Mouse (Mus musculus) hindbrain, embryonic 11.5 days (tissue): Measurements from ENCODE around the gene Aldh3a2. TPM values are rescaled to one million over a fixed set of nuclear protein-coding genes. Genes with fewer than 3 reads are reported as not detected.

Experiments
- ATAC-seq: fragments of 200-750 bp; cut with Nextera tagmentation; 2 replicates; pipeline ENCODE4 v1.8.0; 2017; ENCODE audit warnings: mild to moderate bottlenecking, moderate TSS enrichment, moderate library complexity; ENCODE audit not compliant: low FRiP score
- DNase-seq: peaks from one replicate; pipeline ENCODE4 v3.0.0-alpha.2; 2015; ENCODE audit warnings: low spot score
- H3K27ac ChIP-seq: fragments of 300-500 bp; sonication (generic); 2 replicates; pipeline ENCODE4 v1.5.1; 2014; ENCODE audit warnings: mild to moderate bottlenecking, low read depth, low read length
- H3K27me3 ChIP-seq: fragments of 300-500 bp; sonication (generic); 2 replicates; pipeline ENCODE4 v1.6.1; 2014; ENCODE audit warnings: mild to moderate bottlenecking, low read length, moderate library complexity, mixed read lengths; ENCODE audit not compliant: control insufficient read depth, insufficient read depth
- H3K36me3 ChIP-seq: fragments of 300-500 bp; sonication (generic); 2 replicates; pipeline ENCODE4 v1.6.1; 2014; ENCODE audit warnings: mild to moderate bottlenecking, low read length, moderate library complexity, mixed read lengths; ENCODE audit not compliant: control insufficient read depth, insufficient read depth
- H3K4me1 ChIP-seq: fragments of 300-500 bp; sonication (generic); replicated peaks from 2 replicates; pipeline ENCODE4 v1.6.1; 2014; ENCODE audit warnings: low read length, mixed read lengths; ENCODE audit not compliant: control insufficient read depth, insufficient read depth
- H3K4me2 ChIP-seq: fragments of 300-500 bp; sonication (generic); replicated peaks from 2 replicates; pipeline ENCODE4 v1.6.1; 2014; ENCODE audit warnings: mild to moderate bottlenecking, low read depth, low read length
- H3K4me3 ChIP-seq: fragments of 300-500 bp; sonication (generic); 2 replicates; pipeline ENCODE4 v1.5.1; 2014; ENCODE audit warnings: low read depth, low read length
- H3K9ac ChIP-seq: fragments of 300-500 bp; sonication (generic); 2 replicates; pipeline ENCODE4 v1.6.1; 2014; ENCODE audit warnings: low read depth, low read length
- H3K9me3 ChIP-seq: fragments of 300-500 bp; sonication (generic); 2 replicates; pipeline ENCODE4 v1.6.1; 2016; ENCODE audit warnings: low read length; ENCODE audit not compliant: control insufficient read depth
- WGBS: fragments of 180-500 bp; shearing (Covaris S2); extraction: QIAGEN DNeasy Blood & Tissue Kit; methylation state at CpG from one replicate; pipeline ENCODE4 v1.1.7; 2014; 5-methylcytosine and 5-hydroxymethylcytosine counted together
- polyA plus RNA-seq: library from polyadenylated mRNA; unstranded; fragments of >200 nt; fragmentation: Nextera tagmentation; extraction: Ambion mirVana; gene quantifications from 2 replicates; pipeline ENCODE4 v1.2.1, GENCODE M21; 2014

The Aldh3a2 gene
- polyA plus RNA-seq, 1 experiment from 2014 or later, result 24.9 TPM

DNA sequence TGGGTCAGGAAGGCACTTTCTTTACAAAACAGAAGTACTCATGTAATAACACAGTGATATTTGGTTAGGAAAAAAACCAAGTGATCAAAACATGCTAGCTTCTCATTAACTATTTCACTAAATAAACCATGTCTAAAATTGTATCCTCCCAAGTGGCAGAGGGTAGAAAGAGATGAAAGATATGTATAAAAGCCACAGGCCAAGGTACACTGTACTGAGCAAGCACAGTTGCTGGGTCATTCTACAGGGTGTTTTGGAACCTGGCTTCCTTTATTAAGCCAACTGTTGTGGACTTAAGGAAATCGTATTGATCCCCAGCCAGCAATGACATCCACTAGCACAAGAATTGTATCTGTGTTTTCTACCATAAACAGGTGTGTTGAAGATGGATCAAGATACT is 3.4 kb downstream of the Aldh3a2 start:
- no peak overlapping the region for H3K4me2 ChIP-seq
- WGBS, result 88% methylated on average over 1 of the region's 1 CpGs
- ATAC-seq (no peak), DNase-seq (no peak)
- no peak overlapping the region for H3K27ac ChIP-seq
- no peaks in the 10 kb centered on the region for H3K27me3 ChIP-seq
- H3K9ac ChIP-seq, result no peak overlapping the region
- no peaks in the 10 kb centered on the region; the same call in 1 of the 2 replicates for H3K36me3 ChIP-seq
- H3K4me1 ChIP-seq, result no peaks in the 10 kb centered on the region
- H3K4me3 ChIP-seq, result no peak overlapping the region
- no peaks in the 10 kb centered on the region for H3K9me3 ChIP-seq

DNA sequence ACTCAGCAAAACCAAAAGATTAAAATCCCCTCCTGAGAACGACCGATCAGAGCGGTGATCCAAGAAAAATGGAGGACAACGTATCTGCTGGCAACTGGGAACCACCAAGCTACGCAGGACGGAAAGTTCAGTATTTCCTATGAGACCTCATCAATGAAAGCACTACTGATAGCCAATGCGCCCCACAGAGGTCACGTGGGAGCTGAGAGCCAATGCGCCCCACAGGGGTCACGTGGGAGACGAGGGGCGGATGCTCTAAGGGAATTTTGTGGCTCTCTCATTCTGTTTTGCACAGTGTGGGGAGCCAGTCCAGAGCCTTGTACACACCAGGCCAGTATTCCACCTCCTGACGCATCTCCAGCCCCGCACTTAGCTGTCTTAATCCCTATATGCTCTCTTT is 4.7 kb downstream of the Aldh3a2 start:
- H3K4me3 ChIP-seq, result no peak overlapping the region
- no peak for ATAC-seq
- no peak for DNase-seq
- H3K27ac ChIP-seq, result no peak overlapping the region
- H3K9me3 ChIP-seq, result no peaks in the 10 kb centered on the region
- no peaks in the 10 kb centered on the region for H3K4me1 ChIP-seq
- no peaks in the 10 kb centered on the region; the same call in 1 of the 2 replicates for H3K36me3 ChIP-seq
- H3K4me2 ChIP-seq, result no peak overlapping the region
- H3K9ac ChIP-seq, result no peak overlapping the region
- H3K27me3 ChIP-seq, result no peaks in the 10 kb centered on the region
- 95% methylated on average over 14 of the region's 14 CpGs for WGBS

DNA sequence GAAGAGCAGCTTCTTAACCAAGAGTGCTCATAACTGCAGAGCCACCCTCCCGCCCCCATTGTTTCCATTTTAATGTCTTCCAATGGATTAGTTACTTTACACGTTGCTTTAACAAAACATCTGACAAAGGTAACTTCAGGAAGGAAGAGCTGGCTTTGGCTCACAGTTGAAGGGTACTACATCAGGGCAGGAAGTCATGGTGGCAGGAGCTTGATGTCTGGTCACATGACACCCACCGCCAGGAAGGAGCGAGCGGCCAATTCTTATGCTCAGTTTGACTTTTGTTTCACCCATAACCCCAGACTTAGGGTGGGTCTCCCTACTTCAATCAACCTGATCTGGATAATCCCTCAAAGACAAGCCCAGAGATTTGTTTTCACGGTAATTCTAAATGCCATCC is 8.2 kb downstream of the Aldh3a2 start:
- H3K27me3 ChIP-seq, result no peaks in the 10 kb centered on the region
- WGBS, result 92% methylated on average over 6 of the region's 6 CpGs
- H3K9me3 ChIP-seq, result no peaks in the 10 kb centered on the region
- H3K4me1 ChIP-seq, result no peaks in the 10 kb centered on the region
- no peak overlapping the region for H3K4me2 ChIP-seq
- peaks cover 5% of the 10 kb centered on the region; the same call in 1 of the 2 replicates for H3K36me3 ChIP-seq
- ATAC-seq (no peak), DNase-seq (no peak)
- H3K9ac ChIP-seq, result no peak overlapping the region
- H3K4me3 ChIP-seq, result no peak overlapping the region
- H3K27ac ChIP-seq, result no peak overlapping the region

DNA sequence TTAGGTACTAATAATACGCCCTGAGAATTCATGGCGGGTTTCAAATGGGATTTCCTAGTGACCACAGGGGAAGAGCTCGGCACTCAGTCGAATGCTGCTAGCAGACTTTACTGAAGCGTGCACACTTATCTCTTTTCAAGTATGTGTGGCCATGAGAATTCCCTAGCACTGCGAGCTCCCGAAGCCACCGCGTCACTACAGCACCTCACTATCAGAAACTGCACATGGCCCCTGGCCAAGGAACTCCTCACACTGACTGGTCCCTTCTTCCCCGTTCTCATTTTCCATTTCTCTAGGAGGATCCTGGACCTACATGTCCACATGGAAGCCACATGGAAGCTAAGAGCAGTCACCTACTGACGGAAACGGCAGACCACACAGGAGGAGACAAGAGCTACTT is 14.5 kb downstream of the Aldh3a2 start:
- no peak overlapping the region for H3K4me3 ChIP-seq
- no peaks in the 10 kb centered on the region for H3K9me3 ChIP-seq
- no peaks in the 10 kb centered on the region for H3K4me1 ChIP-seq
- WGBS, result 96% methylated on average over 12 of the region's 12 CpGs
- DNase-seq (no peak), ATAC-seq (no peak)
- no peaks in the 10 kb centered on the region for H3K27me3 ChIP-seq
- no peak overlapping the region for H3K9ac ChIP-seq
- H3K36me3 ChIP-seq, result 0 out of 2 replicates have a peak, but pooled peaks cover 5% of the 10 kb centered on the region
- H3K4me2 ChIP-seq, result no peak overlapping the region
- H3K27ac ChIP-seq, result no peak overlapping the region

DNA sequence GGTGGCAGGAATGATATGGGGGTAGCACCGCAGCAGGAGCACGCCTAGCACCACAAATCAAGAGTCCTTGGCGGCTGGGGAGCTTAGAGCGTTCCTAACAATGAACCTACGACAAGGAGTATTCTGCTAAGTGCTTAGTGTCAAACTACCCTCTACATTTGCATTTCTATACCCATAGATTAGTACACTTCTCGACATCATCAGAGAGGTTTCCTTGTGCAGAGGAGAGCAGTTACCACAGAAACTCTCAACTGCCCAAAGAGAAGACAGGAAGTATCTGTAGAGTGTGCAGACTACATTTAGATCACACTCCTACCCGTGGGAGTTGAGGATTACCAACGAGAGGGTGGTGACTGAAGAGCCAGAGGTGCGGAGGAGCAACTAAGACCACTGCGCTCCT is 15.5 kb downstream of the Aldh3a2 start:
- ATAC-seq, result no peak
- no peak overlapping the region for H3K27ac ChIP-seq
- H3K4me3 ChIP-seq, result no peak overlapping the region
- H3K9ac ChIP-seq, result no peak overlapping the region
- H3K9me3 ChIP-seq, result no peaks in the 10 kb centered on the region
- H3K4me2 ChIP-seq, result no peak overlapping the region
- H3K4me1 ChIP-seq, result no peaks in the 10 kb centered on the region
- 0 out of 2 replicates have a peak, but pooled peaks cover 5% of the 10 kb centered on the region for H3K36me3 ChIP-seq
- H3K27me3 ChIP-seq, result no peaks in the 10 kb centered on the region
- 87% methylated on average over 10 of the region's 10 CpGs for WGBS
- no peak for DNase-seq

DNA sequence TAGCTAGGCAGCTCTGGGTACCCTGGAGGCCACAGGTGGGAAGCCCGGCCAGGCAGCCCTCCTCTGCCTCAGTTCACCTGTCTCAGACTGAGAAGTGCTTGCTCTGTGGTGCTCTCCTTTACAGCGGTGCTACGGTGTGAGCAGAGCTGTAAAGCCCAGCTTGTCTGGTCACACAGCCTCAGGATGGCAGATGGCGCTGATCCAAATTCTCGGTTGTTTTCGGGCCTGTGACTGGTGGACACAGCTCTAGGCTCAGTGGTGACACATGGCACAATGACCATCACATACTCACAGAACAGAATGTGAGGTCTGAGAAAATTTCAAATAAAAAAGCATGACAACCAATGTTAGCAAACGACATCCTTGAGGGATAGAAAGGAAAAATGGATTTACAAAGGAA is 22.9 kb downstream of the Aldh3a2 start:
- H3K36me3 ChIP-seq, result no peaks in the 10 kb centered on the region
- H3K4me1 ChIP-seq, result no peaks in the 10 kb centered on the region
- H3K27me3 ChIP-seq, result no peaks in the 10 kb centered on the region
- H3K4me2 ChIP-seq, result no peak overlapping the region
- no peak overlapping the region for H3K9ac ChIP-seq
- ATAC-seq (no peak), DNase-seq (no peak)
- H3K9me3 ChIP-seq, result no peaks in the 10 kb centered on the region
- WGBS, result 86% methylated on average over 7 of the region's 7 CpGs
- H3K27ac ChIP-seq, result no peak overlapping the region
- no peak overlapping the region for H3K4me3 ChIP-seq

DNA sequence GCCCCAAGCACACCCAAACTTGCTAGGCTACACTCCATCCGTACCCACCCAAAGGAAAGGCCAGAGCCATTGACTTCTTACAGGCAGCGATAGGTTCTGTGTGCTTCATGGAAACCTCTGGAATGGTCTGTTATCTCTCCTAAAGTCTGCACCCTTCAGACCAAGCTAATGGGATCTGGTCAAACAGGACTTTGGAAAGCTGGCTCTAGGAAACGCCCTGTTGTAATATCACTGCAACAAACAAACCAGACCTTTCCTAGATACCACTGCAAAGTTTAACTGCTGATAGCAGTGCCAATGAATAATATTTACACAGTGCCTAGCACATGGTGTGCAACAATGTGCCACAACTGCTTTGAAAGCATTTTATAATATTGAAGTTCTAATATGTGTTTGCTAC is 31.2 kb downstream of the Aldh3a2 start:
- no peak overlapping the region for H3K4me2 ChIP-seq
- ATAC-seq (no peak), DNase-seq (no peak)
- no peaks in the 10 kb centered on the region for H3K4me1 ChIP-seq
- no peak overlapping the region for H3K9ac ChIP-seq
- H3K36me3 ChIP-seq, result no peaks in the 10 kb centered on the region
- no peak overlapping the region for H3K27ac ChIP-seq
- 80% methylated on average over 3 of the region's 3 CpGs for WGBS
- no peaks in the 10 kb centered on the region for H3K27me3 ChIP-seq
- no peak overlapping the region for H3K4me3 ChIP-seq
- no peaks in the 10 kb centered on the region for H3K9me3 ChIP-seq

DNA sequence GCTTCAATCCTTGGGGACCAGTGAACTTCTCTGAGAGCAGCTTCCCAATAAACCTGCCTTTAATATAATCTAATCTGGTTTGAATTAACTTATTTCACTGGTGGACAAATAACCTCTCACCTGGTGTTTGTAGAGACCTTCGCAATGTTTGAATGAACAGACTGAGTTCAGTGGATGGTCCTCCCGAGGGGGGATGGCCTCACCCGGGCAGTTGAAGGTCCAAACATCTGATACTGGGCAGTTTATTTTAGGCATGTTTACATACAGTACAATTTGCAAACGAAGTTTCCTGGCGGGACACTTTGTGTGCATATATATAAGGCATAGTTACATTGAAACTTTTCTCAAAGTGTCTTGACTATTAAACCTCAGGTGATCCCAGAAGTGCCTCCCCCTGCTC is 33.1 kb downstream of the Aldh3a2 start:
- H3K9ac ChIP-seq, result no peak overlapping the region
- no peaks in the 10 kb centered on the region for H3K27me3 ChIP-seq
- H3K9me3 ChIP-seq, result no peaks in the 10 kb centered on the region
- no peak overlapping the region for H3K4me3 ChIP-seq
- 69% methylated on average over 5 of the region's 5 CpGs for WGBS
- no peak overlapping the region for H3K4me2 ChIP-seq
- H3K27ac ChIP-seq, result no peak overlapping the region
- no peaks in the 10 kb centered on the region for H3K36me3 ChIP-seq
- DNase-seq, result no peak
- no peak for ATAC-seq
- H3K4me1 ChIP-seq, result no peaks in the 10 kb centered on the region

DNA sequence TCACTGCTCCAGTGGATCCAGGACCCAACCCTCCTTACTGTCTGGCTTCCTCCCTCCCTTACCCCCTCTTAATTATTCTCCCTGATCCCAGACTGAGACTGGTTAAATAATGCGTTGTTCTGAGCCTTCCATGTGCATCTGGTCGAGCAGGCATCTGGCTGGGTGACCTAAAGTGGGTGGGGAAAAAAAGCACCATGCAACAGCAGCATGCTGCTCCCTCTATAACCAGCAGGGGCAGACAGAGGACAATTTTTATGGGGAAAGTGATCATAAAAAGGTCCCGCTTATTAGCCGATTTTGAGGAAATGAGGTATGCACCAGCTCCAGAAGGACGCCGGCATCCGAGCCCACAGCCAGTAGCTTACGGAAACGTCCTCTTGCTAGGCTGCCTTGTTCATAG is 35.9 kb downstream of the Aldh3a2 start:
- Histone ChIP-seq H3K4me2 (no peak overlapping the region), H3K27ac (no peak overlapping the region), H3K9ac (no peak overlapping the region), H3K36me3 (no peaks in the 10 kb centered on the region), H3K27me3 (no peaks in the 10 kb centered on the region), H3K4me3 (no peak overlapping the region), H3K4me1 (no peaks in the 10 kb centered on the region), H3K9me3 (no peaks in the 10 kb centered on the region)
- ATAC-seq (no peak), DNase-seq (peak; percentile 66)
- WGBS, result 25% methylated on average over 9 of the region's 9 CpGs
